Mouse (Mus musculus) right cerebral cortex, adult 2 months (tissue): Measurements from ENCODE around the gene Rab3c.

Source experiments
- DNase-seq, 2 experiments: peaks; one replicate each; pipeline ENCODE4 v3.0.0; 2021 to 2022; ENCODE audit warnings: low spot score in 2 of 2

Rab3c gene

DNA sequence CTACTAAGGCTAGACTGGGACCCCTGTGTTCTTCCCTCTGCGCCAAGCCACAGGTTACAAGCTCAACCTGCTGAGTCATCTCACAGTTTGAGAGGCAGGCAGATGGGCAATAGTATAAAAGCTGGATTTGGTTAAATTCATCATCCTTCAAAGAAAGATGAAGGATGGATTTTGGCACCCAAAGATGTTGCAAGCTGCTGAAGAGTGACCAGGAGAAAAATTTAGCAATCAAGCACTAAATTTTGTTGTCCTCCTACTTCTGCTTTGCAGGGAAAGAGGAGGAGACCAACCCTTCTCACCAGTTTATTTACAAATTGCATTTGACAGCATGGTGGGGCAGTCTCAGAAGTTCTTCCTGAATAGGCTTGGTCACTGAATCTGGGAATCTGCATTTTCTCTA, 90.8 kb downstream of the Rab3c start:
- no peak for DNase-seq

DNA sequence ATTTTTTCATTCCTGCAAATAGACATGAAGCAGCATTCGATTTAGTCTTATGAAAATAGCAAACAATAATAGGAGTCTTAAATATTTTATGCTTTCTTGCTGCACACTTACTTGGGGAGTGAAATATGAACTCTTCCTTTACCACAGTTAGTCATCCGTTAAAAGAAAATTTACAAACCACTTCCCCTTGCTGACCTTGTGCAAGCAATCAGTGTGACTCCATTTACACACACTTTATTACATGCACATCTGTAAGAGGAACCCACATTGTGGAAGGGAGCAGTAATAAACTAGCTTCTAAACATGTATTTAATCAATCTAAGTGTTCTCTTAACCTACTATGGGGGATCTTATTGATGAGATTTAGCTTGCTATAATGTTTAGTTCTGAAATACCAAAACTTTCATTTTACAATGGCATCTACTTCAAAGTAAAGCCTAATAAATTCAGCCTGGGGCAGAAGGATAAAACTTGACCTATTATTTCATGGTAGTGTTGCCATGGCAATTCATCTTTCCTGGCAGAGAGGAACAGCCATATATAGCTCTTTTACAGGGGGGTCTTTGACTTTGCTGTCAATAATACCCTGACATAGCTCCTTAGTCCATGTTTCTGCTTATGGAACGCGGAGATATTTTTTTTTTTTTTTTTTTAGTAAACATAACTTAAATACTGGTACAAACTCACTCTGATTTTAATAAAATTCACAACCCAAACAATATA, 95.7 kb downstream of the Rab3c start:
- no peak for DNase-seq

DNA sequence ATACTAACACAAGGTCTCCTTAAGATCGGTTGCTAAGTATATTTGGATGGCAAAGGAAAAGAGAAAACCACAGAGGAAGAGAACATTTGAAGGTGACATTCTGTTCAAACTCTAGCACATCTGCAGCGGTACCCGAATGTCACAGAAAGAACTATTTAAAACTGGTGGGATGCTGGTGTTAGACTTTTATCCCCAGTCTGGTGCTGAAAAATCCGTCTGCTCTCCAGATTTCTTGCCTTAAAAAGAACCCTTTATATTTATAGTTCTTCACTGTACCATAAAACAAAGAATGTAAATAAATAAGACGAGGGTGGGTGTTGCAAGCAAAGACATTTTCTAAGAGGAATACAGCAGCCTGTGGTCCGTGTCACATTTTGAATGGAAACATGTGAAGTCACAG, 105.1 kb downstream of the Rab3c start:
- DNase-seq = peak; percentile 13 to 34

DNA sequence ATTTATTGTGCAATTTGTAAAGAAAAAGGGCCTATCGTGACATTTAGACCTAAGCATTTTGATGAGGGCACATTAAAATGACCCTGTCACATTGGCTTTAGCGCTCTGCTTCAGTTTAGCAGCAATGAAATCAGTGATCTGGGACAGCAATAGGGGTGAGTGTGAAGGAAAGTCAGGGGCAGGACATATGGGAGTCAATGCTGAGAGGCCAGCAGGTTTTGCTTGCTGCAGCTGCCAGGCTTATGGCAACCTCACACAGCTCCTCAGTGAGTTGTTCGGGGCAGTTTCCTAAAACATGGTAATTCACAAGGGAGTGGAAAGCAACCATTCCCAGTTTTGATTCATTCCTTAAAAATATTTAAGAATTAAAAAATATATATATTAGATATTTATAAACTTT, 111.1 kb downstream of the Rab3c start:
- no peak for DNase-seq

DNA sequence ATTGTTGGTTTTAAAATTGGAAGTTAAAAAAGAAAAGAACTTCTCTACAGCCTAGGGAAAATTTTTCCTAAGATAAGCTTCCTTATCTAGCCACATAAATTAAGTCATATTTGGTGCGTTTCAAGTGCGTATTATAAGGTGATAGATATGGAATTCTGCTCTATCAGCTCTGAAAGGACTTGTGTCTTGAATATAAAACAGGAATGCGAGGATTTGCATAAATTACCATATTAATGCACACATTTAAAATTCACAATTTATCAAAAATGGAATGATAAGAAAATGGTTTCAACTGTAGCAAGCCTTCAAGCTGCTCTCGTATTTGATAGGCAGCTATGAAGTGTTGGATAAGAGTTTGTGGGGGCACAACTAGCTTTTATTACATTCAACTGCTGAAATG, 111.6 kb downstream of the Rab3c start:
- DNase-seq = no peak

DNA sequence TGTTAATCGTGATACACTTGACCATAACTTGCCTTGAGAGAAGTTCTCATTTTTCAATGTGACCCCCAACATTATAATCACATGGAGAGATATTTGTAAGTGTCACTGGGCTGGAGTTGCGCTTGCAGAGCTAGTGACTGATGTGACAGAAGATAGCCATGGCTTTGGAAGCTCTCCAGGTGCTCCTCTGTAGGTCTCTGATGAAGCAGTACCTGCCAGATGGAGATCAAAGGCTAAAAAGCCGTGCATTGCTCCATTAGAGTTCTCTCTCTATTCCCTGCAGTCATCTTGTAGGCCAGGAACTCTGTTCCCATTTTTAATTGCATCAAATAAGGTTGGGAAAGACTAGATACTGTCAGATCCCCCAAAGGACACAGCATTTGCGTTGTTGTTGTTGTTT, 112.2 kb downstream of the Rab3c start:
- DNase-seq = no peak

DNA sequence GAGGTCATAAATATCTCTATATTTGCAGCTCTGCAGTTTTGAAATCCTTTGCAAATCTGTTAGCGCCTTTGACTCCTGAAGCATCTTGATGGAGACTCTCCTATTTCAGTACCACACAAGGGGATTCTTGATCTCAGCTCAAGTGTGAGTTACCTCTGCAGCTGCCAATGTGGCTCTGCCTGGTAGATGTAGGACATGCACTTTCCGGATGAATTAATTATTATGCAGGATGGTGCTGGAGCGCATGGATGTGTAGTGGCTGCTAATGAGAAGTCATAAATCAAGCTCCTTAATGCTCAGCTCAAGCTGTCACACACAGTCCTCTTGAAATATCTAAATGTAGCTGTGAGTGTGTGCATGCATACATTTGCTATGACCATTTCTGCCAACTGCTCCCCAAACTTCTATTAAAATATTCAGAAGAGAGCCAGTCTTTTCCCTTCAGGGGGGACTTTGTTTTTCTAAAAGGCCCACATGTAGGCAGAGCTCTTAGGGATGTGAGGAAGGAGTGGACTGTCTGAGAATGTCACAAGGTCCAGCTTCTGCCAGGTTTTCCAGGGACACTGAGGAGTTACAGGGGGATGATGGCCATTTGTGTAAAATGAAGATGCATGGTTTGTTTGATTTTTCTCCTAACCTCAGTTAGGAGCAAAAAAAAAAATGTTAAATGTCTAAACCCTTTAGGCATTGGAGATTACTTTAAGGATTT, 114.0 kb downstream of the Rab3c start:
- no peak for DNase-seq

DNA sequence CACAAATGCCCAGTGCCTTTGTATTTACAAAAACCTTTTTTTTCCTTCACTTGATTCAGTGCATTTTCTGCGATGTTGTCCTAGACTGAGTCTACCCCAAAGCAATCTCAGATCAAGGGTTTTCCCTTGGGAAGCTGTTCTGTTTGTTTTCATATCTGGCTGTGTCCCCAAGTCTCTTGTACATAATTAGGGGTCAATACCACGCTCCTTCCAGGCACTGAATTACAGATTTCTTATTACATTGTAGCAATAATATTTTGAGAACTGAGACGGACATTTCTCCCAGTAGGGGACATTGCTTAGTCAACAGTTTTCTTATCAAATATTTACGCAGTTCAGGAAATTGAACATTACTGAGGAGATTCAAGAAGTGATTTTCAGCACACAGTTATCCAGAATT, 120.8 kb downstream of the Rab3c start:
- DNase-seq = no peak

DNA sequence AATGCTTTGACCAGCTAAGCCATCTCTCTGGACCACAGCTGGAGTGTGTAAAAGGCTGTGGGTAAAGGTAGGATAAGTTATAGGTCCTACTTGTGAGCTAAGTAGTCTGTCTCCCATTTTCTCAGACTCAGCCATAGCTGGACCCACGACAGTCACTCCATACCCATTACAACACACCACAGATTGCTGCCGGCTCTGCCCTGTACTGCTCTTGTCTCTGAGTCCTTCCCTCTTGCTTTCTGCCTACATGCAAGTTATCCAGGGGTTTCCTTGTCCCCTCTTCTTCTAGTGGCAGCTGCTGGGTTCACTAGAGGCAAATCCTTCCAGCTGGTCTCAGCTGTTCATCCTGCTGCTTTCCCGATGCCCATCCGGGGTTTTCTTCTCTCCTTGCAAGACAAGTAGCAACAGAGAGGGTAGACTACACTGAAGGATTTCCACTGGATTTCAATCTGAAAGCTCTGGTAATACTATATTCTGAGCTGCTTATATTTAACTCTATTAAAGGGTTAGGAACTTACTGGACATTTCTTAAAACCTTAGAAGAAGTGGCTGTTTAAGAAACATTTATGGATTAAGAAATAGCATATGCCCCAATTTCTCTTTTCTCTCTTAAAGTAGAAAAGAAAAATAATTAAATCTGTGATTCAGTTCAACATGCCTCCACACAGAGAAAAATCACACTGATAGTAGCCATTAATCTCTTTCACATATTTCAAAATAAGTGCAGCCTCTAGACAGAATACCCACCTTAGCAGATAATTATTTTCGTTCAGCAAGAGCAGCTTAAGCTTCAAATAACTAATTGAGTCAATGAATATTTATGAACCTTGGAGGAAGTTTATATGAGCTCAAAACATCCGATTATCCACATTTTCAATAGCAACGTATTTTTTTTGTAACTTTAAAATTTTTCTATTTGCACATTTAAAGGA, 121.9 kb downstream of the Rab3c start:
- no peak for DNase-seq

DNA sequence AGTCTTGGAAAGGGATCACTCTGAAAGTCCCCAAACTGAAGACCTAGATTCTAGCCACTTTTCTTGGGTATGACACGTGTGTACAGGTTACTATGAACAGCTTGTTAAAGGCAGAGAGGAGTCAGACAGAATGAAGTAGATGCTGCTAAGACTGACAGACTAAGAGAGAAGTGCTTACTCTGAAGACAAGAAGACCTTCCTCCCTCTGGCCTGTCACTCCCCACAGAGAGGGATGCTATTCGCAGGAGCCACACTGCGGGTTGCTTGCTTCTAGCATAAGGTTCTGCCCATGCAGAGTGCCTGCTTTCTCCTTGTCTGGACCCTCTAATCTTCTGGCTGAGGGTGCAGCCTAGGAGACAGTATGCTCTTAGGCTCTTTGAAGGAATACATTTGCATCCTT, 135.3 kb downstream of the Rab3c start:
- DNase-seq = no peak

DNA sequence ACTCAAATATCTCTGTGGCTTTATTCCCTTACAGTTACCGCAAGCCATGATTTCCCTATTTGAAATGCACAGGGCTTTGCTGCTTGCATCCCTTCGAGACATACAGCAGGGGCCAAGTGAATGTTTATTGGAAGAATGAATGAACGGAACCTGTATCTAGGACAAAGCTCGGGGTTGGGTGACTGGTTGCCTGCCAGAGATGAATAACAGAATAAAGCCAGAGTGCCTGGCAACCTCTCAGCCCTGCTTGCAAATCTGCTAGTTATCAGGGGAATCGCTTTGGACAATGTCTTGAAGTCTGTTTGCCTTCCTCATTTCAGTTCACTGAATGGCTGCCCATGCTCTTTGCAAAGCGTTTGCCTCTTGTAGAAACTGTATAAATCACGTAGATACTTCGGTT, 135.8 kb downstream of the Rab3c start:
- DNase-seq = no peak

DNA sequence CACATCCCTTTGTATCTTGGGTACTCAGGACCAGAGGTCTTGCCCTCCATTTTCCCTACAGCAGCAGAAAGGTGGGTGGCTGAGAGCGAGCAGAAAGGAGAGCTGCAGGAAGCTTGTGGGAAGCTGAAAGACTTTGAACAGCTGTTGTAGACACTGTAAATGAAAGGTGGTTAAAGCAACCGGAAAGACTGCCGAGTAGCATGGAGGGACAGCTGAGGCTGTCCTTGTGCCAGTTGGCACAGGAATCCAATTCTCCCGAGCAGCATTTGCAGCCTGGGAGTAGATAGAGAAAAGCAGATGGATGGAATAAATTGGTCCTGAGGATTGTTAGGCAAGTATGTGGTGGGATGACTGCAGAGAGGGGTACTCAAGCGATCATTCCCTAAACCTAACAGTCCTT, 141.5 kb downstream of the Rab3c start:
- DNase-seq = peak; percentile 54 to 66

DNA sequence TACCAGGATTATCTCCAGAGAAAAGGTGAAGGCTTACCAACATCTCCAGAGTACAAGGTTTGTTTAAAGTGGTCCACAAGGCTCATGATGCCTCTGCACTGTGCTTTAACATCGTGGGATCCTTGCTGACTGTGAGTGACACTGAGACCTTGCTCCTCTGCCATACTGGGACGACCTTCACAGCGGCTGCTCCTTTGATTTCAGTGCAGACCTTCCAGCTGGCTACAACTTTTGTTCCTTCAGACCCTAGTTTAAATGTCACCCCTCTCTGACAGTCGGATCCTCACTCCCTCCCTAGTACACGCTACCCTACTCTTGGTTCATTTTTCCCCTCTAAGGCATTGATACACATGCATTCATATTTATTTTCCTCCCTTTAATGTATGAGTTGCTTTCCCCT, 142.2 kb downstream of the Rab3c start:
- no peak for DNase-seq

DNA sequence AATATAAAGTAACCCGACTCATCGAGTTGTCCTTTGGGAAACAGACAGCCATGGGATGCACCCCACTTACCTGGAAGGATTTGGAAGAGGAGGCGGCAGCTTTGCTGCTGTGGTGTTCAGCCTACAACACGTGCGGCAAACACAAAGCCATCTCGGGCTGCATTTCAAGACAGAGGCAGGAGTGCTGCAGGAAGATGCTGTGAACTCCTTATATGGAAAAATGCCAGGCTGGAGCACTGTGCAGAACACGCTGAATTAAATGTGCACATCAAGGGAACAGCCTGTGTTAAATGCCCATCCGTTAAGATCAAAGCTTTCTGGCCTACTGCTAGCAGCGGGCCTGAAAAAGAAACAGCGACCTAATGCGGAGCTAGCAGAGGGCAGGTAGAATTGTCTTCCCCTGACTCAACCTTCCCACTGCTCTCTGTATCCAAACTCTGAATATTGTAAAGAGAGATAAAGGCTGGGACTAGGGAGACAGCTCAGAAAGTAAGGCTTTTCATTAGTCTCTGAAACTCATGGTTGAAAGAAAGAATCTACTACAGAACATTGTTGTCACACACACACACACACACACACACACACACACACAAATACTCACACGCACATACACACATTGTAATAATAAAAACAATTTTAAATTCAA, 153.1 kb downstream of the Rab3c start:
- DNase-seq = no peak

DNA sequence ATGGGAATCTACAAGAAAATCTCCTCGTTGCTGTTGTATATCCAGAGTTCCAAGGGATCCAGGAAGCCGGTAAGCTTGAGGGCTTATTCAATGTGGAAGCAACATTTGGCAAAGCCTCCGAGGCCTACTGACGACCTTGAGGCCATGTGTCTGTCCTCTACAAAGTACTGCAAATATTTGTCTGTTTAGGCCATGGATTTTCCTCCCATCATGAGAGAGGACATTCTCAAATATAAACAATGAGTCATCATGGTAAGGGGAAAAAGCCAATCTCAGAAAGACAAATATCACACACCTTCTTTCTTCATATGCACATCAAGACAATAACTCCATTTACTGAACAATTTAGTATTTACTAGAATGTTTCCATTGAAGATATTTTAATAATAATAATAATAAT, 158.0 kb downstream of the Rab3c start:
- no peak for DNase-seq

DNA sequence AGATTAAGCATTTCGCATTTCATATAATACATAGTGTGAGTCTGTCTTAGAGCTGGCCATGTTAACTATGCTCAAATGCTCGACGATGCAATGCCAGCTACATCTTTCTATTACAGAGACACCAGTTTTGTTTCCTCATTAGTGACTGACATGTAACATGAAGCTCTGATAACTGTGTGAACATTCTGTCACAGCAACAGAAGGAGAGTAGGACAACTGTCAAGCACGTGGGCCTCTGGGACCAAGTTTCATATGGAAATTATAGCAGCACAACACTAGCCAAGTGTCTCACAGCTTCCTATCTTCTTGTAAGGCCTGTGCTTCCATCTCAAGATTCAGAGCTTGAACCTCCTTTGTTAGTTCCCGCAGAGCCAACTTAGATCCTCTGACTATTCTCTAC, 163.9 kb downstream of the Rab3c start:
- peak; percentile 33 to 50 for DNase-seq

DNA sequence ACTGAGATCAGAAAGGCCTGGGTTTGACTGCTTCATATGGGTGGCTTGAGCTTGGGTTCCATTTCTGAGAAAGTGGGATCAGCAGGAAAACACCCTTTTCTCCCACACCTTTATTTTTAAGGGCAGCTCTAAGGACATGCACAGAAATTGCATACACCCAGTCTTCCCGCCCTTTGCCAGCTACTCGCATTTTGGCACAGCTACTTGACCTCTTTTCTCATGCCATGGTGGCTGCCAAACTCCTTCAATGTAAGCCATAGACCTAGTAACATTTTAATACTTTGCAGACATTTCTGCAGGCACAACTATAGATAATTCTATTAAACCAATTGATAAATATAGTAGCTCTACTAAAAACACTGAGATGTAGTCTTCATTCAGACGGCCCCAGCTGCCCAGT, 164.5 kb downstream of the Rab3c start:
- no peak for DNase-seq

DNA sequence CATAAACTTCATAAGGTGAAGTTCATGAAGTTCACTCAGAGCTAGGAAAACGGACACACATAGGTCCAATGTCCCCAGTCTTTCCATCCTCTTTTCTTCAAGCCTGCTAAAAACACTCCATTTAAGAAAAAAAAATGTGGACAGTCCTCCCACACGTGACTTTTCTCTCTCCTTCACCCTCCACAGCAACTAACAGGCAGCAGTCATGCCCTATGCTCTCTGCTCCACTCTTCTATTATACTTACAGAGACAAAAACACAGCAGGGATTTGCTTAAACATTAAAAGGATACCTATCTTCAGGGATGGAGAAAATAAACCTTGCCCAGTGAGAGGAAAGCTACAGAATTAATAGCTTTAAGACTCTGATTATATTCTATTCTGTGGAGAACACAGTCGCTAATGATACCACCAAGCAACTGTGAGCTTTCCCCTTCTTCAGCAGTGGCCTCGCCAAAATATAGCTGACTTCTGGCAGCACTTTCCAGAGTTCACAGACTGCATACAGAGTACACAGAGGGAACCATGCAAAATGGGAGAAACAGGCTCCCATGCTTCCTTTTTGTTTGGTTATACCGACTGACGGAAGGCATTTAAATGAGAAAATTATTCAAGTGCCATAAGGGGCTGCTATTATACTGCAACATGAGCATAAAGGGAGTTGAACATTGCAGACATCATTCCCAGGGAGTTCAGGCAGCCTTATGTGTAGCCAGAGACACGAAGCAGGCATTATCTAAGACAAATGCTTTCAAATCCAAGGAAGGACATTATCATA, 165.7 kb downstream of the Rab3c start:
- no peak for DNase-seq

DNA sequence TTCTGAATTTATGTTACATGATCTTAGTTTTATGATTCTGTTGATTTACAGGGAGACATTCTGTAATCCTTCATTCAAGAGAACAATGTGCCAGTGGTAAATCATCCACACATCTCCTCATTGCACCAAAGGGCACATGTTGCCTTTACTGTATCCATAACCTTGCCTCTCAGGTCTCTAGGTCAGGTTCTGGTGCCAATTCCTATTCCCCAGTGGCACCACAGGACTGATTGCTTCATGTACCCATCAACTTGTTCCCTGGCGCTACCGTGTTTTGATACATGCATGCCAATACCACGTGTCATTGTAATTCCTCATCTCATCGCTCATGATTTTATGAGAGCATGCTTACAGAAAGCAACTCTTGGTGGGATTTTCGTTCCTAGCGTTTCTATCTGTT, 167.1 kb downstream of the Rab3c start:
- no peak for DNase-seq

DNA sequence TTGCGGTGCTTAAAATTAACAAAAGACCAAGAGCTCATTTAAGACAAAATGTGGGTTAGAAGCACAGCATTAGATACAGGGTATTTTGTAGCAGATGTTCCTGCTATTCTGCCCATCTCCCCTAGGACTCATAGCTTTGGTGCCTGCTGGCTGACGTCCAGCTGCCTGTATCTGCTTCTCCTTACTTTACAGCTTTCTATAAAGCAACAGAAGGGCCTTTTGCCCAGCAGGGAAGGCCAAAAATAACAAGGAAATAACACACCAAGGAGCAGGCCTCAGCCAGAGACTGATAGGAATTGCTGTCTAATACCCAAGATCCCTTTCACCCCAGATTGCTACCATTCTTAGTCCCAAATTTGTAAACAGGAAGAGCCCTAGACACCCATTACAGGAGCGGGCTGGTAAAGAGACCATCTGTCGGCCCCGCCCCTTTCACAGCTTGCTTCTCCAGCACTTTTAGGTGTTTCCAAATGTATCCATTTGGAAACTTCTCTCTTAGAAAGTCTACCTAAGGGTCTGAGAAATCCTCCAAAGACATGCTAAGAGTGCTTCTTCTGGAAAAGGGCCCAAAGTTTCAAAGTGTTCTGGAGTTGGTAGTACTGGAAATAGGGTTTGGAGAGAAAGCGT, 183.3 kb downstream of the Rab3c start:
- DNase-seq = peak; percentile 47 to 57

DNA sequence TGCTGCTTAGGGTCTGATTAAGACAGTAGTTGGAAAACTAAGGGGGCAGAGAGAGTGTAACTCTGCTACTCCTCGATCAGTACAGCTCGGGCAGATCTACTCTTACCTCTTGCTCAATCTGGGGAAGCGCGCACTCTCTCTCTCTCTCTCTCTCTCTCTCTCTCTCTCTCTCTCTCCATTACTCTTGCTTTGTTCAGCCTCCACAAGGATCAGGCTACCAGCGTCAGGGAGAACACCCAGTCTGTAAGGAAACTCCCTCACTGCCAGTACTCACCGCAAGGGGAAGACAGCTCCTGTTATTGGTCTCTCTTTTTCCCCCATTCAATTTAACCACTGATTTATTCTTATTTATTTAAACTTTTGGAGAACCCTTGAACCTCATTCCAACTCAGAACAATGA, 185.8 kb downstream of the Rab3c start:
- no peak for DNase-seq
